Mouse (Mus musculus) spleen, adult 2 months (tissue): ENCODE data around the gene Gm42906.

Source experiments
- CTCF ChIP-seq: fragments of 200-500 bp; IDR thresholded peaks from 2 replicates; pipeline ENCODE4 v1.5.1; 2011; ENCODE audit warnings: mild to moderate bottlenecking, inconsistent platforms; ENCODE audit not compliant: insufficient read depth, insufficient read length, insufficient replicate concordance; ENCODE audit errors: extremely low read depth
- POLR2A ChIP-seq: fragments of 200-500 bp; IDR thresholded peaks from 2 replicates; pipeline ENCODE4 v1.6.1; 2011; ENCODE audit warnings: low read depth, low read length, inconsistent platforms

DNA sequence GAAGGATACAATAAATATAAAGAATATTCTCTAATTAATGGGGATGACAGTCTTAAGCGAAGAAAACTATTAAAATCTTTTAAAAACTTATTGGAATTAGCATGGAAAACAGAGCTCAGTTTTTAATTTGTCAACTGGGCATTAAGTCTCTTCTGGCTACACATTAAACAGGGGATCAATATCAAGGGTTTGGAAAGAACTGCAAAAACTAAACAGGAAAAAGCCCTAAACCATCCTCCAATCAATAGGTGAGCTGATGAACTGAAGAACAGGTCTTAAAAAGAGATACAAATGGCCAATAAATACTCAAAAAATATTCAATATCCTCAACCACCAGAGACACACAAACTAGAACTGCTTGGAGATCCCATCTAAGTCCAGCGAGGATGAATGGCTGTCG lies 250.8 kb downstream of the Gm42906 start:
- TF ChIP-seq POLR2A, result no peak
- no peak for TF ChIP-seq CTCF
